In genomic region chr5:122445051-122445610, GRCm38 (mm10) we compare ENCODE assay signal across 16 mouse cellular contexts.
"Had no signal": no experiment of that assay in that cellular context is flagged by ENCODE, and none has a peak within 500 bp of the region (broad histone marks: within the 10 kb centered on the region; RNA-seq: fewer than 3 reads in every experiment).

No protein-coding gene starts in this region.

- H3K9me3 ChIP-seq: neural tube, embryonic 12.5 days; neural tube, embryonic 13.5 days; neural tube, embryonic 15.5 days; stomach, embryonic 15.5 days had no signal

- DNase-seq: retina, postnatal 1 day; right cerebral cortex, adult 18-20 months; right cerebral cortex, postnatal 14 days; right cerebral cortex, postnatal 25 days; right cerebral cortex, postnatal 4 days; spleen, adult 18-20 months; thymus, adult 2 months; thymus, postnatal 14 days; thymus, postnatal 25 days; thymus, postnatal 36 days; thymus, postnatal 4 days had no signal

- H3K4me3 ChIP-seq: neural tube, embryonic 12.5 days; neural tube, embryonic 13.5 days; neural tube, embryonic 15.5 days; stomach, embryonic 15.5 days had no signal

- H3K9ac ChIP-seq: neural tube, embryonic 12.5 days; neural tube, embryonic 13.5 days; neural tube, embryonic 15.5 days; stomach, embryonic 15.5 days had no signal

- H3K27ac ChIP-seq: neural tube, embryonic 12.5 days; neural tube, embryonic 13.5 days; neural tube, embryonic 15.5 days; stomach, embryonic 15.5 days; stomach, postnatal 0 days had no signal

- H3K27me3 ChIP-seq: neural tube, embryonic 12.5 days; neural tube, embryonic 13.5 days; neural tube, embryonic 15.5 days; stomach, embryonic 15.5 days had no signal

- H3K4me1 ChIP-seq: neural tube, embryonic 12.5 days; neural tube, embryonic 15.5 days; stomach, embryonic 15.5 days had no signal

- H3K4me2 ChIP-seq: neural tube, embryonic 12.5 days; neural tube, embryonic 13.5 days; neural tube, embryonic 15.5 days; stomach, embryonic 15.5 days had no signal
